ENCODE assay signal across 7 mouse cellular contexts in the genomic region with DNA sequence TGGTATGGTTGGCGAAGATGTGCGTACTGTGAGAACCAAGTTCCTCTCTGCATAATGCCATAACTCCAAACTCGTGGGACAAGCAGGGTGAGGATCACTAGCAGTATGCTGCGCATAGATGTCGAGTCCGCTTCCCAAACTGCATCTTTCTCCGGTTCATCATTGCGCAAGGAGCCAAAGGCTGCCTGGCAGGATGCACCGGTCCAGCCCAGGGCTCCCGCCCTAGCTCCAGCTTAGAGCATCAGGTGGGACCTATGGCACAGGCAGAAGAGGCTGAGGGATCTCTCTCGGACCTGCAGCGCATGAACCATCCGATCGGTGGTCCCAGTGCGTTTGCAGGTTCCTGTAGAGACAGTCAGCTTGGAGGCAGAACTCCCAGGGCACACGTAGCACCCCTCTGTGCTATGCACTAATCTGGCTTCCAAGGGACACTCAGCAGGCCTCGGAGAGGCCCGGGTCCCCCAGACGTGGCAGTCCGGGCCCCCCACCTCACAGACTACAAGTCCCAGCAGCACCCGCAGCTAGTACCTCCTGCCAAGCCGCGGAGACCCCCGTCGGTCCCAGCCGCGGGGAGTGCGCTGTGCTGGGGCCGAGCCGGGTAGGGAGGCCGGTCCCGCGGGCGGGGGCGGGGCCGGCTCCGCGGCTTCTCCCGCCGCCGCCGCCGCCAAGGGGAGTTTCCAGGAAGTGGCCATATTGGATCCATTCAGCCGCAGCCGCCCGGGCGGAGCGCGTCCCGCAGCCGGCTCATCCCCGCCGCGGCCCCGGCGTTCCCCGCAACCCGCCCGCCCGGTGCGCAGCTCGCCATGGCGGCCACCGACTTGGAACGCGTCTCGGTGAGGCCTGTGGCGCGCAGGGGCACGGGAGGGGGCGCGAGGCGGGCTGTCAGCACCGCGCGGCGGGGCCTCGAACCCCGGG. TPM values are rescaled to one million over a fixed set of nuclear protein-coding genes. Genes with fewer than 3 reads are reported as not detected.
DNase-seq lines count a peak whose midpoint lies in the region; ATAC-seq and TF ChIP-seq lines count a peak whose summit lies in the region.

A gene (plus strand): TSS at position 51 of the 915 bp plus-strand sequence.

- H3K27ac ChIP-seq in gastrocnemius, adult 2 months = peak within 1 kb of the TSS; percentile 90
- H3K27ac ChIP-seq in hindbrain, embryonic 14.5 days = peak within 1 kb of the TSS; percentile 48

- peak within 1 kb of the TSS; percentile 91 for H3K9ac ChIP-seq in hindbrain, embryonic 14.5 days

- no peak for TF ChIP-seq CTCF in gastrocnemius, adult 2 months (IDR thresholded peaks at IDR 0.05)

- H3K36me3 ChIP-seq in hindbrain, embryonic 14.5 days (replicated peaks; ENCODE audit: control insufficient read depth, insufficient read depth) = no peaks in the 10 kb centered on the region

- H3K4me2 ChIP-seq in hindbrain, embryonic 14.5 days (replicated peaks) = peak within 1 kb of the TSS; percentile 57

- peaks cover 11% of the 10 kb centered on the region for H3K4me1 ChIP-seq in hindbrain, embryonic 14.5 days (replicated peaks; ENCODE audit: control insufficient read depth, insufficient read depth, low read length)

- peak; percentile 62 to 71 for DNase-seq in adrenal gland, adult 18-20 months (ENCODE audit: low spot score in 2 of 2)
- DNase-seq in cerebellum, postnatal 25 days = peak; percentile 82 to 85
- peak; percentile 83 for DNase-seq in gastrocnemius, adult 2 months
- peak; percentile 52 for DNase-seq in hindbrain, embryonic 14.5 days (ENCODE audit: low spot score)
- DNase-seq in left cerebral cortex, postnatal 10 days (ENCODE audit: extremely low spot score in 1 of 2, low spot score in 2 of 2) = peak; percentile 38 to 81
- peak; percentile 81 to 84 for DNase-seq in right cerebral cortex, postnatal 10 days (ENCODE audit: low spot score in 2 of 2)

- intact Hi-C loops in gastrocnemius, adult 2 months (cut with DNase I) = loop anchor here (5.0 kb wide), 1 partner anchor 52 kb away; no protein-coding TSS in a partner anchor
- intact Hi-C loops in left cerebral cortex, postnatal 10 days (cut with DNase I) = loop anchor here (2.0 kb wide), 1 partner anchor 45 kb away; no protein-coding TSS in a partner anchor

- ATAC-seq in hindbrain, embryonic 14.5 days (ENCODE audit: low FRiP score) = peak; percentile 87
- ATAC-seq in megakaryocyte, adult 5-6 weeks (ENCODE audit: poor library complexity, severe bottlenecking) = peak; percentile 60

- H3K27me3 ChIP-seq in hindbrain, embryonic 14.5 days (ENCODE audit: control insufficient read depth, insufficient read depth, low read length) = peaks cover 14% of the 10 kb centered on the region

- H3K4me3 ChIP-seq in gastrocnemius, adult 2 months = peak within 1 kb of the TSS; percentile 80
- H3K4me3 ChIP-seq in hindbrain, embryonic 14.5 days (replicated peaks; ENCODE audit: low read length) = peak within 1 kb of the TSS; percentile 78

- 4% methylated on average over 74 of the region's 79 CpGs for WGBS in hindbrain, embryonic 14.5 days

- no peaks in the 10 kb centered on the region for H3K9me3 ChIP-seq in hindbrain, embryonic 14.5 days (ENCODE audit: control insufficient read depth, low read length)

RNA-seq across cellular contexts. Expression of the gene that starts here (rescaled TPM):
- 10 to 100 TPM; 28.9 to 32.1 TPM for total RNA-seq in adrenal gland, adult 18-20 months (2021)
- total RNA-seq in gastrocnemius, adult 2 months (2021) = 10 to 100 TPM in 1 of 2 experiments, 1 to 10 TPM in 1; 9.5 to 14.0 TPM
- 21.6 and 23.7 TPM in 2 replicates for polyA plus RNA-seq in hindbrain, embryonic 14.5 days (2014; fragmentation: Nextera tagmentation; extraction: Ambion mirVana)
- 100 to 1,000 TPM; 111 to 124 TPM for total RNA-seq in left cerebral cortex, postnatal 10 days (2021)
- total RNA-seq in megakaryocyte, adult 5-6 weeks (2015) = 9.0 and 9.5 TPM in 2 replicates
- total RNA-seq in megakaryocyte, adult 5-6 weeks (2017) = 6.1 and 10.1 TPM in 2 replicates

Comparison
In these comparisons a context has a peak if more than half of its experiments do, and no peak if none do; other contexts are left out.
1. Peak in every context shown above with its lines: DNase-seq, ATAC-seq, H3K4me3 ChIP-seq and H3K27ac ChIP-seq.